Mouse (Mus musculus): ENCODE results near the gene Ints6l.

The Ints6l gene

GRCm38 (mm10) chrX:56454671-56455371, at the start of gene Ints6l:
Ints6l (plus strand) TSS chrX:56454857.
- peak; percentile 80 for DNase-seq (ENCODE audit: low read depth)

- no peak for DNase-seq (ENCODE audit: low read depth)
Measured at GRCm38 (mm10) chrX:56405482-56405881, 49.2 kb upstream of the Ints6l start.

- DNase-seq (ENCODE audit: low read depth), result no peak
Measured at GRCm38 (mm10) chrX:56406128-56406527, 48.5 kb upstream of the Ints6l start.

GRCm38 (mm10) chrX:56416277-56416676, 38.4 kb upstream of the Ints6l start:
- no peak for DNase-seq (ENCODE audit: low read depth)

- DNase-seq (ENCODE audit: low read depth), result no peak
Measured at GRCm38 (mm10) chrX:56417541-56417940, 37.1 kb upstream of the Ints6l start.

- peak; percentile 30 for DNase-seq (ENCODE audit: low read depth)
Measured at GRCm38 (mm10) chrX:56430601-56431000, 24.1 kb upstream of the Ints6l start.

GRCm38 (mm10) chrX:56435758-56436283, 18.8 kb upstream of the Ints6l start:
- DNase-seq (ENCODE audit: low read depth), result peak; percentile 27

- DNase-seq (ENCODE audit: low read depth), result no peak
Measured at GRCm38 (mm10) chrX:56446487-56447428, 7.9 kb upstream of the Ints6l start.

GRCm38 (mm10) chrX:56447524-56448015, 7.1 kb upstream of the Ints6l start, which contains the start of gene Gm2174:
Gm2174 (plus strand) TSS chrX:56447965.
- DNase-seq (ENCODE audit: low read depth), result no peak

GRCm38 (mm10) chrX:56455372-56456246, 952 bp downstream of the Ints6l start:
- DNase-seq (ENCODE audit: low read depth), result peak; percentile 93

GRCm38 (mm10) chrX:56456379-56456778, 1.7 kb downstream of the Ints6l start:
- DNase-seq (ENCODE audit: low read depth), result peak; percentile 61

- no peak for DNase-seq (ENCODE audit: low read depth)
Measured at GRCm38 (mm10) chrX:56462020-56462933, 7.6 kb downstream of the Ints6l start.

GRCm38 (mm10) chrX:56464906-56465305, 10.2 kb downstream of the Ints6l start:
- DNase-seq (ENCODE audit: low read depth), result peak; percentile 38

GRCm38 (mm10) chrX:56467688-56468087, 13.0 kb downstream of the Ints6l start:
- DNase-seq (ENCODE audit: low read depth), result no peak

GRCm38 (mm10) chrX:56468422-56468821, 13.8 kb downstream of the Ints6l start:
- no peak for DNase-seq (ENCODE audit: low read depth)

- no peak for DNase-seq (ENCODE audit: low read depth)
Measured at GRCm38 (mm10) chrX:56474035-56474434, 19.4 kb downstream of the Ints6l start.

GRCm38 (mm10) chrX:56477553-56477952, 22.9 kb downstream of the Ints6l start:
- no peak for DNase-seq (ENCODE audit: low read depth)

- DNase-seq (ENCODE audit: low read depth), result no peak
Measured at GRCm38 (mm10) chrX:56481906-56482305, 27.2 kb downstream of the Ints6l start.

GRCm38 (mm10) chrX:56489758-56490157, 35.1 kb downstream of the Ints6l start:
- DNase-seq (ENCODE audit: low read depth), result peak; percentile 84

GRCm38 (mm10) chrX:56497241-56497640, 42.6 kb downstream of the Ints6l start:
- DNase-seq (ENCODE audit: low read depth), result peak; percentile 57
